Mouse (Mus musculus): ENCODE data around the gene Lhfpl2.

Lhfpl2 gene

DNA sequence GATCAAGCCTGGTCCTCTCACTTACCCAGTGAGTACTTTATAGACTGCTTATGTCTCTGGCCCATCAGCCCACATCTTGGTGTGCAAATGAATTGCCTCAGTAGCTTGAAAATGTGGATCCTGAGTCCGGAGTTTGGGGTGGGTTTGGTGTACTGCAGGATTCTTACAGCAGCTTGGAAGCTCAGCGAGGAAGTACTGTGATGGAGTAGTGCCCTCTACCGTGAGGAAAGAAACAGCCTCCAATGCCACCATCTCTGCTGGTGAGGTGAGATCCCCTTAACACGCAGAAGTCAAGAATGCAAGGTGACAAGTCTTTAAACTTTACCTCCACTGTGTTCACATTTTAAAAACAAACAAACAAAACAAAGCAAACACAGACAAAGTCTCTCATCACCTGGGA is 89.7 kb downstream of the Lhfpl2 start:
- DNase-seq, result peak; percentile 60

DNA sequence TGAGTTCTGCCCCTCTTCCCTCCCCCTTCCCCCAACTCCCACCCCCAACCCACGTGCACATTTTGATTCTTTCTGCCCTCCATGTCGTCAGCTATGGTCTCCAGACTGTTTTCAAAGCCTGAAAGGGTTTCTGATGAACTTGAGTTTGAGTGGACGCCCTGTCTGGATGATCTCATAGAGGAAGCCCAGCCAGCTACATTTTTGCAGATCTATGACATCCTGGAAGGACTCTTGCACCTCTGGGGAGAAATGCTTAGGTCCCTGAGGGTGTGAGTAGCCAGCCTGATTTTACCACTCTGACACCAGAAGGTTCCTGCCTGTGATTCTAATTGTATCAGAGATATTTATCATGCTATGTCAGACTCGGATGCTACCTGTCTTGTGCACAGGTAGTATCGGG is 91.4 kb downstream of the Lhfpl2 start:
- no peak for DNase-seq

DNA sequence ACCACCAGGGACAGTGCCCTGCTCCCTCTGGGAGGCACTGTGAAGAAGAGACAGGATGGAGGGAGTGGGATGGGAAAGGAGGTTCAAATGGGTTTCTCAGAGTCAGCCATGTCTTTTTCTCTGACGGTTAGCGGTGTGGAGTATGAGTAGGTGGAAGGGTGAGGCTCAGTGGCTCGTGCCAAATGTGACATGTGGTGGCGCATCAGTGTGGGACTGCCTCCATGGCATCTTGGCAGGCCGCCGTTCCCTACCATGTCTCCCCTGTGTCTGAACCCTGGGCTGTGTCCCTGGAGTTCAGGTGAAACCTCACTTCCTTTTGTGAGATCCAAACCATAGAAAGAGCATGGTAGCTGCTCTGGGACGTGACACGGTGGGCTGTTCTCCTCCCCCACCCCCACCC is 92.2 kb downstream of the Lhfpl2 start:
- no peak for DNase-seq

DNA sequence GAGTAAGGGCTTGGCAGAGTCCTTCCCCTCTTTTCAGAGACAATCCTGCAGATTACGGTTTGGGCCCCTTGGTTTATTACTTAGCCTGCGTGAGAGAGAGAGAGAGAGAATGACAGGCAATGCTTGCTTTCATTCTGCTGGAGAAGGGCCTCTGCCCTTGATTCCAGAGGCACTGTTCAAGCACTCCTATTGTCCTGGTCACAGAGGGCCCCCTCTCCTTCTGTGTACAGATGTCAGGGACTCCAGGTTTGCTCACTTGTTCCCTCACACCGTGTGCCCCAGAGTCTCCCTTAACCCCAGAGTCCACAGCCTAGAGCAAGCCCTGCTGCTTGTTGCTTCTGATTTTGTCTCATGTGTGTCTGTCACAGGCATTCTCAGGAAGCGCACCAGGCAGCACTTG is 93.7 kb downstream of the Lhfpl2 start:
- DNase-seq, result no peak

DNA sequence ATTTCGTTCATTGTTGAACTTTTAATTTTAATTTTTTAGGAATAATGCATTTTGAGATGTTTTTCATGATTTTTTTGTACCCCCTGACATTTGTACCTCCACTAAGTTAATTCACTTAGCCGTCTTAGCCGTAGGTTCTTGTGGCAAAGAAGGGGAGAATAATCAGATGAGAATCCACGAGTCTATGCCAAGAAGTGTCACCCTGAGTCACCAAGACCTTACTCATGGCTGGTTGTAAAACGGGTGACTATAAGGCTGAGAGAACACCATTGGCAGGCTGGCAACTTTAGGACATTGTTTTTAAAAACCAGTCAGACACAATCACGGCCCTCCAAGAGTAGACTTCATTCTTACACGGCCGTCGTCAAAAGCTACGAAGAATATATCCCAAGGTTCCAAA is 95.2 kb downstream of the Lhfpl2 start:
- no peak for DNase-seq

DNA sequence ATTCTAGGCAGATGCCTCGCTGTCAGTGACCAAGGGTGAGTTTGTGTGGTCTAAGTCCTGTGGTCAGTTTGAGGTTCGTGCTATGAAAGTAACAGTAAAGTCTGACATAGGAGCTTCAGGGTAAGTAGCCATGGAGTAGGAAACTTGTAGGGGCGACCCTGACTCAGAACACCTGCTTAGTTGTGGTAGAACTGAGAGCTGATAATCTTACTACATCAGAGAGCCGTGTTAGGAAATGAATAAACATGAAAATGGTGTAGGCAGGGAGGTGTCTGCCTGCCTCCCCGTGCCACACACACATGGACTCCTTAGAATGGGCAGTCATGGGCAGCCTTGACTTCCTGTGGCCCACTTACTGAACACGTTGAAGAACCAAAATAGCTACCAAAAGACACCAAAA is 96.1 kb downstream of the Lhfpl2 start:
- DNase-seq, result no peak

DNA sequence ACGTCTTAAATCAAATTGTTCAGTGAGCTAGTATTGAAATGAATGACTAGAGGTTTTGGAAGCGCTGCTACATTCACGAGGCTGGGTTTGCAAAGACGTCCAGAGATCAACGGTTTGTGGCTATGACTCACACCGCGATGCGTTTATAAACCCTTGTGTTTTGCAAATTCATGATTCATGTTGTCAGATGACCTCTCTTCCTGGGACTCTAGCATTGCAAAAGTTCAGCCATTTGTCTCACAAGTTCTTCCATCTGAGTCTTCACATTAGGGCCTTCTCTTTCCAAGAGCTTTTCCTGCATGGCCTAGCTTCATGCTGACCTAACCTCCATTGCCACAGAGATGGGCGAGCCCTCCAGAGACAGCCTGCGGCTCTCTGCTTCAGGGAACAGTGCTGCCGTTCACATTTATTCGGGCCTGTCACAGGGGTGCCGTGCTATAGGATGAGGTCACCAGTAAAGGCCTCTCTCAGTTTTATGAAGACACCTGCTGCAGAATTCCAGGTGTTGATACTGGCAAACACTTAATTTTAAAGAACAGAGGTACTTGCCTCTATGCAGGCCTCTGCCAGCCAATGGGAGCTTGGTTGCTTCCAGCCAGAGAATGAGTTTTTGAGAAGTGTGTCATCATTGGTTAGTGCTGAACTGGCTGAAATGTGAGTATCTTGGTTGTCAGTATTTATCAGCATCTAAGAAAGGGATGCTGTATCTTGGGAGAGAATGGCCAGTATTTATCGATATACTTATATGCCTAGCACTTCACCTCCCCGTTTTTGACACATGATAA is 97.1 kb downstream of the Lhfpl2 start:
- no peak for DNase-seq

DNA sequence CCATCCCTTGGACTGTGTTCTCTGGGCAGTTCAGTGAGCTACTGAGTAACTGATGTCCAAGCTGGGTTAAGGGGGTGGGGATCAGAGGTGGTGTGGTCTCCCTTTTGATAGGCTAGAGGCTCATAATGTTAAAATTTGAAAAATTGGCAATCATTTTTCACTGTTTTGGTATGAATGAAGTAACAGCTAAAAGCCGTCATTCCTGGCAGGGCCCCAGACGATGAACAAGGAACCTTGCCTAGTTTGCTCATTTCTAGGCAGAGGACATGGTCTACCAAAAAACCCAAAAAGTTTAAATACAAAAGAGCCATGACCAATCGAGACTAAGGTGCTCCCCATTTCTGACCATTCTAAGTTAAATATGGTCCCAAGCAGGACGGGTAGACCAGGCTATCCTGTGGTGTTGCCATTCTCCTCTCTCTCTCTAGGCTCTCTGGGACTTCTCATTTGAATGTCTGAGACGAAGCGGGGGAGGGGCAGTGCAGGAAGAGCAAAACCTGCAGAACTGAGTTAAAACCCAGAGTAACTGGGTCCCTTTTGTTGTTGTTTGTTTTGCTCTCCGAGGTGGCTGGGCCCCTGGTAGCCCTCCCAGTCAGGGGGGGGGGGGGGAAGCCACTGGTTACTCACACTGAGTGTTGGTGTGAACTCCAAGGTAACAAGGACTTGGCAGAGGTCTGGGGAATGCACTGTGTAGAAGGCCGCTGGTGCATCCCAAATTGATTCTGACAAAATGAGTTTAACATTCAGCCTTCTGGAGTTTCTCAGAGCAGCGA is 98.2 kb downstream of the Lhfpl2 start:
- DNase-seq, result no peak

DNA sequence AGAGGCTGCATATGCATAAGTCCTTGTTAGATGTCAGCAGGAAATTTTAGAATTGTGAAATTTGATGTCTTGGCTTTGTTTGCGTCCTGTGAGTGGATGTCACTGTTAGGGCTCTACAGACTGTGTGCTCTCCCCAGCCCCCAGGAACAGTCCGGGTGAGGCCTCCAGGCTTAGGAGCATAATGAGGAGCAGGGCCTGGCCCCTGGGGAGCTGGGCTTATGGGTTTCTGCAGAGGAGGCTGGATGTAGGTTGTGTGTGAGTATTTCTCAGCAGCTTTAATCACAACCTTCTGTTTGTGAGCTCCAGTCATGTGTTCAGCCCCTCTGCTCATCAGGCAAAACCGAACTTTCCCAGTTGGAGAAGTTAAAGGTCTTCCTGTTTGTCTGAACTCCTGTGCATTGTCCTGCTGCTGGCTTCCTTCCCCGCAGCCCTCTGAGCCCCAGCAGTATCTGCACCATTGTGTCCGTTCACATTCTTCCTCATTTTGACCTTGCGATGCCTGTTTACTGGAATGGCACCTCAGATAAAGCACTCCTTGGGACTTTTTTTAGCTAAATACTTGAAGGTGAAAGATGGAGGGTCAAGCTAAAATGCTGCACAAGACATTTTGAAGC is 101.4 kb downstream of the Lhfpl2 start:
- DNase-seq, result no peak

DNA sequence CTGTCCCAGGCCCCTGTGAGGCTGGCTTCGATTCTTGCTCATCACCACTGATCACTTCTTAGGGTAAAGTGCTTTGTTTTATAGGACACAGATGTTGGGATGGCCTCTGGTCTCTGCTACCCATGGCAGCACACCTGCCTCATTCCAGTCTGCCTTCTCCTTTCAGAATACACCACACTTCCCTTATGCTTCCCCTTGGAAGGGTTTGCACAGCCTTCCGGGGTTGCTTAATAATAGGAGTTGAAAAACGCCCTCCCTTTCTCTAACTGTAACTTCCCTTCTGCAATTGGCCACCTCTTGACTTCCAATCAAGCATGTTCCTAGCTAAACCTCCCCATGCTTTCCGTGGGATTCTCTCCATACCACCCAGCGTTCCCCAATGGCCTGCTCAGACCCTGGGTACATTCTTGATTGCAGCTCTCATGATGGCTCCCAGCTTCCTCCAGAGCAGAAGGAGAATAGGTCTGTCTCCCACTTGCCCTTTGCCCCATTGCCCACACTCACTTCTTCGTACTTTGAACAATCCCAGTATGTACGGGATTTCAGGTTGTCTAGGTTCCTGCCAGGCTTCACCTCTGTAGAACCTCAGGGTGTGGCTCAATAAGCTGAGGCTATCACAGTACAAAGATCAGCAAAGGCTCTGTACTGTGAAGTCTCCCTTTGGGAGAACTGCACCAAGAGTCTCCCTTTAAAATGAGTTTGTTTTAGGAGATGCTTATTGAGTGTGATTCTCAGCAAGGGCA is 102.1 kb downstream of the Lhfpl2 start:
- DNase-seq, result no peak

DNA sequence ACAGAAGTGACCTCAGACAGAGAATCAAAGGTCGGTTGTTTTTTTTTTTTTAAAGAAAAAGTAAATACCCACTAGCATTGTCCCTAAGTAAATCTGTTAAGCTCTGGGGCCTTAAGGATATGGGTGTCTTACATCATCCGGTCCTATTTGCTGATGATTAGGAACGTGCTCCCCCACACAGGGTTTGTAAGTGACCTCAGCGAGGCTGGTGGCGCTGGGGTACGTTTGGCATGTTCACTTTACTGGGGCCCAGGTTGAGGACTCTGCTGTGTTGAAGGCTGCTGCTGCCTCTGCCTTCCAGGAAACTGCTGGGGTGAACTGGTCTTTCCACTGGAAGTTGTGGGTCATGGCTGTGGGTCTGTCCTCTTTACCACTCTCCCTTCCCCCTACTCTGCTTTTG is 106.9 kb downstream of the Lhfpl2 start:
- no peak for DNase-seq

DNA sequence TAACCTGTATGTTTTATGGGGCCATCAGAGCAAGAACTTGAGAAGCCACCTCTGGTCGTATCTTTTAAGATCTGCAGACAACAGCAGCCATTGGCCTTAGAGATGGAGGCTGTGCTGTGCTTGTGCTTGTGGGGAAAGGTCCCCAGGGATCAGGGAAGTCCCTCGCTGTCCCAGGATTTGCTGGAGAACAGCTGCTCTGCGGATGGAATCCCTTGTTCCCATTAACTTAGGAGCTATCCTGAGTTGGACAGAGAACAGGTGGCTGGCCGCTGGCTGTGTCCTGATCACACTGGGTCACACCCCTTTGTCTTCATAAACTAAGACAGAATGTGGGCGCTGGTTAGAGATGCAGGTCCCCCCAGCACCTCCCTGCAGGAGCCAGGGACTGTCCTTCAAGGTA is 110.7 kb downstream of the Lhfpl2 start:
- no peak for DNase-seq

DNA sequence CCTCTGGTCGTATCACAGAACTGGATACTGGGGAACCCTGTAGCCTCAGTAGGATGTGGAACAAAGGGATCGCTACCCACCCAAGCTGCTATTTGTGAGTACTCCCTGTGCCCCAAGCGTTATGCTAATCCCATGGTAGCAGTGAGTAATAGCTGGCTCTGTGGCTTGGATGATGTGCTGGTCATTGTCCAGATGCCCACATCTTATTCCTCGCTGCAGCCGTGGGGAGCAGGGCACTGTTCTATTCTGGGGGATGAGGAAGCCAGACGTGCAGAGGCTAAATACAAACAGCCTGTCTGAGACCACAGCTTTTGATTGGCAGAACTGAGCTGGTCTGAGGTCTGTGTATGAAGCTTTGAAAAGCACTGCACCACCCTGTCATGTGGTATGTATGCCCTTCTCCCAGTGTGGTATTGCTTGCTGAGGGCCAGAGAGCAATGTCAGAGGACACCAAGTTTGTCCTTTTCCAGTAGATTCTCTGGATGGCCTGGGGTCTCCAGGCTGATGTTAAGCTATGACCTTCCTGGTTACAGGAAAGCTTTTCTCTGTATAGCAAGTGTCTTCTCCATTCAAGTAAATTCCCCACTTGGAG is 111.8 kb downstream of the Lhfpl2 start:
- no peak for DNase-seq

DNA sequence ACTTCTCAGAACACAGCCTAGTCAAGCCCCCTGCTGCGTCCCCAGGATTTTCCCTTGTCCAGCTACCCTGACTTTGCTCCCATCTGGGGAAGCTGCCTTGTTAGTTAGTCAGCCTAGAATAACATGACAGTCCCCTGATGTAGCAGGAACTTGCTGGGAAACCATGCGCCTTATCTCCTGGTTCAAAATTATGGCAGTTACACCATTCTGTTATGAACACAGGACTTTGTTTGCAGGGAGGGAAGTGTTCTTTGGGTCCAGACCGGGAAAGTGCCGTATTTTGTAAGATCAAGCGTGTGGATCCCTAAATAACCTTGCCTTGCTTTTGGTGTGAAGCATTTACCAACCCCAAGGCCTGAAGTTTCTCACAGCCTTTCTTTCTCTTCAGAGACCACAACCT is 114.0 kb downstream of the Lhfpl2 start:
- no peak for DNase-seq

DNA sequence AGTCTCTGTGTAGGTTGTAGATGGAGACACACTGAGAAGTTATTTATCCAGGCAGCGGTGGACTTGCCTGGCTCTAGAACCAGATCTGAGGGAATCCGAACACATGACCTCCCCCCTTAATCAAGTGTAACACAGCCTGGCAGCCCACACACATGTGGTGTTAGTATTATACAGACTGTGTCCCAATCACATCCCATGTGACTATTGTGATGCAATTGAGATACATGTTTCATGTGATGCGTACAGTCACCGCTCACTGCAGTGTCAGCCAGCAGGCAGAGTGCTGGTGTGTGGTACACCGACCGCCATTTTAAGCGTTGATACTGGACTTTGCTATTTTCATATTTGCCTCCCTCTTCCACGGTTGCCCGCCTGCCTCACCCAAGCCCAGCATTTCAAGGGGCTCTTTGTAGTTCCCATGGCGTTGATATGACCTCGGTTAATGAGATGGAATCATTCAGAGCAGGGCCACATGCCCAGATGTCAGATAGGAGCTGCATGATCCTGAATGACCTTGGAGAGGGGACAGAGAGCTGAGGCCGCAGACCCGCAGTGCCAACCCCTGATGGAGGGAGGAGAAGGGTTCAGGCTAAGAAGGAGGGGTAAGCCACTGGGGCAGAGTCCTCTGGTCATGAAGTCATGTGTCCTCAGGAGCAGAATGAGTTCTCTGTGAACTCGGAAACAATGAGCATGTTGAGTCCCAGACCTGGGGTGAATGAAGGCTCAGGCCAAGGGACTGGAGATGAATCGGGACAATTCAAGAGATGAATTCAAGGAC is 115.1 kb downstream of the Lhfpl2 start:
- no peak for DNase-seq

DNA sequence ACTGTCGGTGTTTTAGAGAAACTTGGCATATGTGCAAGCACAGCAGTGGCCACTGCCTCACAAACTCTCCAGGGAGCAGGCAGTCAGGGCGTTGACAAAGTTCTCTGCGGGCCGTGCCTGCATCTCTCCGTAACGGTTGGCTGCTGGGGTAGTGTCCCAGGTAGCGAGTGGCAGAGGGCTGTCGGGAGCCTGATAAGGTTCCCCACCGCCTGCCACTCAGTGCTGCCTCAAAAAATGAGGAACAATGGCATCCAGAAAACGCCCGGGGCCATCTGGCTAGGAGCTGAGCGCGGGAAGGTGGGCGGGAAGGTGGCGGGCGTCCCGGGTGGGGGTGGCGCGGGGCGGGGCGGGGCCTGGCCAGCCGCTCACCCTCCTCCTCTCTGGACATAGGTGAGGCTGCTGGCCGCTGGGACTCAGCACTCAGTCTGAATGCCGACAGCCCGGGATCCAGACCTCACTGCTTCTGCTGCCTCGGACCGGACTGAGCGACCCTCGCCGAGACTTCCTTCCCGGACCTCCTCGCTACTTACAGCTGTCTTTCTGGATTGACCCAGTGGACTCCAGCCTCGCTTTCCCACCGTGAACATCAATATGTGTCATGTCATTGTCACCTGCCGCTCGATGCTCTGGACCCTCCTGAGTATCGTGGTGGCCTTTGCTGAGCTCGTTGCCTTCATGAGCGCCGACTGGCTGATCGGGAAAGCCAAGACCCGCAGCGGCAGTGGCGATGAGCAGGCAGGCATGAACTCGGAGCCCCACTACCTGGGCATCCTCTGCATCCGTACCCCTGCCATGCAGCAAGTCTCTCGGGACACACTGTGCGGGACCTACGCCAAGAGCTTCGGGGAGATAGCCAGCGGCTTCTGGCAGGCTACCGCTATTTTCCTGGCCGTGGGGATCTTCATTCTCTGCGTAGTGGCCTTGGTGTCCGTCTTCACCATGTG is 116.3 kb downstream of the Lhfpl2 start:
- peak; percentile 71 for DNase-seq

DNA sequence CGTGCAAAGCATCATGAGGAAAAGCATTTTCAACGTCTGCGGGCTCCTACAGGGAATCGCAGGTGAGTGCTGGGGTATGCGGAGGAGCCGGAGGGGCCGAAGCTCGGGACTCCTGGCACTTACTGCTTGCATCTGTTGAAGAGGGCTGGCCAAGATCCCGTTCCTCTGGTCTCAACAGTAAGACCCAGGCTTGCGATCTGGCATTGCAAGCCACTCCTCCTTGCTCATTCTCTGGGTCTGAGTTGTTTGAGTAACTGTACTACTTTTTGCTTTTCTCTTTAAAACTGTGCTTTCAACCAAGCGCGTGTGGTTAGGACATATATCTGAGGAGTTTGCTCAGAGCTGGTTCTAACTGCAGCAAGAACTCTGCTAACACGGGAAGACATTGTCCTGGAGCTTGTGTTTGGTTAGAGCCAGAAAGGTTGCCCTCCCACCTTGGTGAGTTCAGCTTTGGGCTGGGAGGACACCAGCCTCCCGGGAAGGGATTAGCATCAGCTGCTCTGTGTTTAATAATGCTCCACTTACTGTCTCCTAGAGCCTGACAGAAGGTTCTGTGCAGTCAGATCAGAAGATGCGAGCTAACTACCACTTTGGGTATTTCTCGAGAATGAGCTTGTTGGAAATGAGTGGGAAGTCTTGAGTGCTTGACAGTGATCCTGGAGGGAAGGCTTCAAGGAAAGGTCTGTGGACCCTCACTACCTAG is 117.1 kb downstream of the Lhfpl2 start:
- DNase-seq, result no peak

DNA sequence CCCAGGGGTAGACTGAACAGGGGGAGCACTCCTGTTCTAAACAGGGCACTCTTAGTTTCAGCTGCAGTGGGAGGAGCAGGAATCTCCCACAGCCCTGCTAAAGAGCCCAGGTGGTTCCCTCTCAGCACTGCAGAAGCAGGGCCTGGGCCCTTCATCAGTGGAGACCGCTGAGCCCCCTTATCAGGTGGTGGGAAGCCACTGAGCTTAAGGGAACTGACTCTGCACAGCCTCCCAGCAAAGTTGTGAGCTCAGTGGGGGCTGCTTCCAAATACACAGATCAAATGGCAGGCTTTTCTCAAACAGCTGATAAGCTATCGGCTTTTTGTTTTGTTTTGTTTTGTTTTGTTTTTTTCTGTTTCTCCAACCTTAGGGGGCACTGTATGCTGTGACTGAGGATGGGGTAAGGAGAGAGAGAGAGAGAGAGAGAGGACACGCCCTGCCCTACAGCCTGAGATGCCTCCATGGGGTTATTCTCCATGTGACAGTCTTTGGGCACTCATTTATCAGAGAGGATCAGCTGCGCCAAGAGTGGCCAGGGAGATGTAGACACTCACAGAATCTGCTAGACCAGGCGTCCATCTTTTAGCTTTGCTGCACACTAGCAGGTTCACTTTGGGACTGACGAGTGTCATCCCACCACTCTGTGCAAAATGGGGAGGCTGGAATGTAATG is 117.9 kb downstream of the Lhfpl2 start:
- DNase-seq, result no peak

DNA sequence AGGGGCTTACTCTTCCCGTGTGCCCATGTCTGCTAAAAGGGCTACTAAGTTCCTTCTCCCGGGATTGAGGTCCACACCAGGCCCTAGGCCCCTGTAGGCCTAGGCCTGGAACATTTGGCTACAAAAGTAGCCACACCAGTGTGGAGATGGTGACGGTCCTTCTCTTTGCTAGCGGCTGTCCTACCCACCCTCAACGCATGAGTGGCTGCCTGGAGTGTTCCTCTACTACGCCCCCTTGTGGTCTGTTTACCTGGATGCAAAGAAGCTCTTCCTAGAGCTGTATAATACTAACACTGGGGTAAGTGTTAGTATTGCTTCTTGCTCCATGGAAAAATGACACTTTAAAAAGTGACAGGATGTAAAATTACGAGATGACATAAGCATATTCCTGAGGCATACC is 119.6 kb downstream of the Lhfpl2 start:
- peak; percentile 60 for DNase-seq

Measured in lung, postnatal 10 days (tissue).